Mouse (Mus musculus): ENCODE results near the gene Tmem200b.

DNA sequence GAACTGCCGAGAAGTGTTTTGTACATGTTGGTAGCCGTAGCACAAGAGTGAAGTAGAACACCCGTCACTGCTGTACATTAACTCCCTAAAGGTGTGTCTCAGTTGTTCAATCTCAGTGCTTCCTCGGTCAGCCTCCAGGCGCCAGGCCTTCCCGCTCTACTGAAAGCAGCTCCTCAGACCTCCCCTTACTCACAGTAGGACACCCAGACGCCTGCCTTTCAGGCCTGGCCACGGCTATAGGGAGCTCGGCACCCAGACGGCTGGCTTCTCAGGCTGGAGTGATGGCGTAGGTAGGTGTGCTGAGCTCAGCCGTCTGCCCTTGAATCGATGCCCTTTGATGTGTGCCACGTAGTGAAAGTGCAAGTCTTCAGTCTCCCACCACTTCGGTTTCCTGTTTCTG, 20.5 kb upstream of the Tmem200b start:
- TF ChIP-seq CTCF (IDR thresholded peaks at IDR 0.05; ENCODE audit: extremely low read depth, insufficient read length, insufficient replicate concordance, low read depth, low read length) (no peak), POLR2A (IDR thresholded peaks at IDR 0.05; ENCODE audit: low read depth, low read length) (no peak)
